Mouse (Mus musculus) lung, postnatal 36 days (tissue): Measurements from ENCODE around the gene Poc1b.
A peak's percentile ranks its signal among the peaks of the same experiment; 100 is the strongest.

Experiments used
- DNase-seq: peaks from one replicate; pipeline ENCODE4 v3.0.0; 2022; ENCODE audit warnings: mixed read lengths

Poc1b gene

GRCm38 (mm10) chr10:99229031-99229684, 122.3 kb downstream of the Poc1b start:
- peak; percentile 55 for DNase-seq

- peak; percentile 60 for DNase-seq
These were observed 125.8 kb downstream of the Poc1b start for GRCm38 (mm10) chr10:99232518-99233227.

- no peak for DNase-seq
These were observed 127.5 kb downstream of the Poc1b start for GRCm38 (mm10) chr10:99234336-99234735.

GRCm38 (mm10) chr10:99235081-99235480, 128.2 kb downstream of the Poc1b start:
- DNase-seq = no peak

GRCm38 (mm10) chr10:99237205-99237832, 130.5 kb downstream of the Poc1b start:
- DNase-seq = peak; percentile 75

GRCm38 (mm10) chr10:99238537-99238936, 131.7 kb downstream of the Poc1b start:
- DNase-seq = no peak

GRCm38 (mm10) chr10:99241284-99241828, 134.5 kb downstream of the Poc1b start:
- DNase-seq = no peak

GRCm38 (mm10) chr10:99241829-99242711, 135.2 kb downstream of the Poc1b start:
- peak; percentile 26 for DNase-seq

GRCm38 (mm10) chr10:99242721-99243120, 135.9 kb downstream of the Poc1b start:
- DNase-seq = no peak

GRCm38 (mm10) chr10:99243907-99244489, 137.2 kb downstream of the Poc1b start:
- no peak for DNase-seq

- DNase-seq = no peak
These were observed 137.9 kb downstream of the Poc1b start for GRCm38 (mm10) chr10:99244655-99245260.

- DNase-seq = no peak
These were observed 140.1 kb downstream of the Poc1b start for GRCm38 (mm10) chr10:99246797-99247508.
